Mouse (Mus musculus) adrenal gland, postnatal 14 days (tissue): Measurements from ENCODE around the gene Hsd17b11. TPM values are rescaled to one million over a fixed set of nuclear protein-coding genes. Genes with fewer than 3 reads are reported as not detected.
A peak's percentile ranks its signal among the peaks of the same experiment; 100 is the strongest.

ENCODE experiments used
- DNase-seq: peaks from one replicate; pipeline ENCODE4 v3.0.0; 2021; ENCODE audit warnings: mixed read lengths
- long read RNA-seq, 2 experiments: library from polyadenylated mRNA; stranded (forward); transcript quantifications; one replicate each; pipeline ENCODE4 v2.0.0; 2021
- total RNA-seq: library from RNA; stranded (reverse); gene quantifications from 2 replicates; pipeline ENCODE4 v1.2.3, GENCODE M21; 2021

Hsd17b11 gene
- total RNA-seq: 51.0 and 60.5 TPM in 2 replicates
- long read RNA-seq, experiment 1, partial matches to known transcripts: 4 of 4 reads
- long read RNA-seq, experiment 1, other reads (novel, unspliced or antisense): 0 of 4 reads
- long read RNA-seq, experiment 2, partial matches to known transcripts: 4 of 5 reads
- long read RNA-seq, experiment 2, other reads (novel, unspliced or antisense): 0 of 5 reads

GRCm38 (mm10) chr5:104021597-104022378 is at the start of gene Hsd17b11:
TSS of gene Hsd17b11 (minus strand) at chr5:104021919.
- DNase-seq: peak; percentile 93

GRCm38 (mm10) chr5:104071048-104071447 is 49.3 kb upstream of the Hsd17b11 start:
- DNase-seq: no peak

DNA sequence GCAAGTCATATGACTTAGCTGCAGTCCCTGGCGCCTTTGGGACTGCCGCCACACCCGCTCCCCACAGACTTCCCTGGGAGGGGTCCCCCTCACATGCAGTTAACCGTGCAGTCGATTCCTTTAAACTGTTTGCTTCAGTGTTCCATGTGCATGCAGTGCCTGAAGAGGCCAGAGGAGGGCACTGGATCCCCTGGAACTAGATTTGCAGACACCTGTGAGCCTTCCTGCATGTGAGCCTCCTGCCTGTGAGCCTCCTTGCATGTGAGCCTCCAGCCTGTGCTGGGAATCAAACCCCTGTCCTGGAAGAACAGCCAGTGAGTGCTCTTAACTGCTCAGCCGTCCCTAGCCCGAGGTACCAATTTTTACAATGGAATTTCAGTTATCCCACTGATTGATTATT is 47.0 kb upstream of the Hsd17b11 start:
- peak; percentile 36 for DNase-seq

- DNase-seq: no peak
Observed at GRCm38 (mm10) chr5:104062773-104063551, 41.2 kb upstream of the Hsd17b11 start.

DNA sequence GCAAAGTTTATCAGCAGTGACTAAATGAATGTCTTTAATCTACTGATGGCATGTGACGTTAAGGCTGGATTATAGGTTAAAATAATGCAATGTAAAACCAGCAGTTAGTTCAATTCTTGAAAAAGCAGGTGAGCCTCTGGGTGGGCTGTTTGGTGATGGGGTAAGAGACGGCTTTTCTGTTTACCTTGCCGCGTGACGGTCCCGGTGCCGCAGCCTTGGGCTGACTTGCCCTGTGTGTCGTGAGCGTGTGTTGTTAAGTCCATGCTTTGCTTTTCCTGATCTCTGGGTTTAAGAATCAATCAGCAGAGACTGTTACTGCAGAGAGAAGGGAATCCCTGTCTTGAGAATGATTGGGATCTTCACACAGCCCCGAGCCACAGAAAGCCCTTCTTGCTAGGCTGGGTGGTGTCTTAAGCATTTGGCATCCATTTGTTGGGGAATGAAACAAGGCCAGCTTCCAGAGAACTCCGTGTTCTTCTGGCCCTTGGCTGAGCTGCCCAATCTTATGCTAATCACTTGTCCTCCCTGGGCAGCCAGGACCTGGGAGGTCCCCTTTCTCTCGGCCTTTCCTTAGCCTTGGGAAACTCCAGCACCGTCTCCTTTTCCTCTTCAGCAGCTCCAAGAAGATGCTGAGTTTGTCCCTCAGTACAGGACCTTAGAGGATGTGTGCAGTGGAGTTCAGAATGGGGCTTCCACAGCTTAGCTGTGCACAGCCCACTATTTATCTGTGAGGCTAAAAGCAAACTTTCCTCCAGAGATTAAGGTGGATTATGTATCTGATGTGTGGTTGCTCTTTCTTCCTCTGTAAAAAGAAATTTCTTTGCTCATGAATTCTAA is 40.4 kb upstream of the Hsd17b11 start:
- no peak for DNase-seq

- no peak for DNase-seq
Observed at GRCm38 (mm10) chr5:104060429-104060828, 38.7 kb upstream of the Hsd17b11 start.

DNA sequence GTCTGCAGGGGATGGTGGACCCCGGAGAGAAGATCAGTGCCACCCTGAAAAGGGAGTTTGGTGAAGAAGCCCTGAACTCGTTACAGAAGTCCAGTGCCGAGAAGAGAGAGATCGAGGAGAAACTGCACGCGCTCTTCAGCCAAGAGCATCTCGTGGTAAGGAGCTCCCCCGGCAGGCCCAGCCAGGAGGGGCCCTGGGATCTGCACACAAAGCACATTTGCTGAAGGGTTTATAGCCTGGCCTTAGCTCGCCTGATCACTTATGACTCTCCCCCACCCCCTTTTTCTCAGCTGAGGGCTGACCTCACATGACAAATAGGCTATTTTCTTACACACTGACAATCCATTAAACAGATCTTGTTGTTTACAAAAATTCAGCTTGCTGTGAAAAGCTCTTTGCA is 37.9 kb upstream of the Hsd17b11 start:
- DNase-seq: no peak

DNA sequence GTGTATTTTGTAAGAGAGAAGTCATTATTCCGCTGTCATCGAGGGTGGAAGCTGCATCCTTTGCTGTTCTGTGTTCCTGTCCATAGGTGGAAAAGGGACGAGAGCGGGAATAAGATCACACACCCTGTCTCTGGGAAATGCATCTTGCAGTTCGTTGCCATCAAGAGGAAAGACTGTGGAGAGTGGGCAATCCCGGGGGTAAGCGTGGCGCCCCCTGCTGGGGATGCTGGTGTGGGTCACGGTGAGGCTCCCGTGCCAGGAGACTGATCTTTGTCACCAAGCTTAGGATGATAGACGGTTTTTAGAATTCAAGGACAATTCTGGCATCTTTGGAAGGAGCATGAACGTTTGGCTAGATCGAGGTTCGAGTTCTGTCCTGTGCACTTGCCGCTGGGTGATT is 36.3 kb upstream of the Hsd17b11 start:
- peak; percentile 82 for DNase-seq

- no peak for DNase-seq
Observed at GRCm38 (mm10) chr5:104056295-104056694, 34.6 kb upstream of the Hsd17b11 start.

GRCm38 (mm10) chr5:104055816-104056215 is 34.1 kb upstream of the Hsd17b11 start:
- DNase-seq: no peak

- no peak for DNase-seq
Observed at GRCm38 (mm10) chr5:104054938-104055337, 33.2 kb upstream of the Hsd17b11 start.

DNA sequence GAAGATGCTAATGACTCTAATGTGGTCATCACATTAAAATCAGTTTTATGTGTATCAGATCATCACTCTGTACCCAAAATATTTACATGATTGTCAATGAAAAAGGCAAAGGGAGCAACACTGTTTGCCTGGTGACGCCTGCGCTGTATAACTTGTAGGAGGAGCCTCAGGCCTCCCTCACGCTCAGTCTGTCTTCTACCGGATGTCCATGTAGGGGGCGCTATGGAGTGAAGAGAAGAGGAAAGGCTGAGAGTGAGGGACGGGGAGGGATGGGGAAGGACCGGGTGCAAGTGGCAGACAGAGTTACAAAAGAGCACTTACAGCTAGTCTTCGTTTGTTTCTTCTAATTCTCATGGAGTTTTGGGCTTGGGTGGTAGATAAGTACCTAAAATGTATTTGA is 31.2 kb upstream of the Hsd17b11 start:
- peak; percentile 54 for DNase-seq

DNA sequence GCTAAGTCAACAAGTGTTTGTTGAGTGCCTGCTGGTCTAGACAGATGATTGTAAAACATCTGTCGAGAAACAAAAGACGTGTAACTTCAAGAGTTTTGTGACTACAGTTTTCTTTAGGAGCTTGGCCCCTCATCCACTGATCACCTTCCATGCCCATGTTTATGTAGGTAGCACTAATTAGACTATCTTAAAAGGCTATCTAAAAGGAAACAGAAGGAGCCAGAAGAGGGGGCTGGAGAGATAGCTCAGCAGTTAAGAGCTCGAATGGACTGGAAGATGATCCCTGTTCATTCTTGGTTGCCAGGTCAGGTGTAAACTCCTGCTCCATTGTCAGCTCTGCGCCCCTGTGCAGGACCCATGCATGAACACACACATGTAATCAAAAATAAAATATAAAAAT is 26.4 kb upstream of the Hsd17b11 start:
- no peak for DNase-seq

DNA sequence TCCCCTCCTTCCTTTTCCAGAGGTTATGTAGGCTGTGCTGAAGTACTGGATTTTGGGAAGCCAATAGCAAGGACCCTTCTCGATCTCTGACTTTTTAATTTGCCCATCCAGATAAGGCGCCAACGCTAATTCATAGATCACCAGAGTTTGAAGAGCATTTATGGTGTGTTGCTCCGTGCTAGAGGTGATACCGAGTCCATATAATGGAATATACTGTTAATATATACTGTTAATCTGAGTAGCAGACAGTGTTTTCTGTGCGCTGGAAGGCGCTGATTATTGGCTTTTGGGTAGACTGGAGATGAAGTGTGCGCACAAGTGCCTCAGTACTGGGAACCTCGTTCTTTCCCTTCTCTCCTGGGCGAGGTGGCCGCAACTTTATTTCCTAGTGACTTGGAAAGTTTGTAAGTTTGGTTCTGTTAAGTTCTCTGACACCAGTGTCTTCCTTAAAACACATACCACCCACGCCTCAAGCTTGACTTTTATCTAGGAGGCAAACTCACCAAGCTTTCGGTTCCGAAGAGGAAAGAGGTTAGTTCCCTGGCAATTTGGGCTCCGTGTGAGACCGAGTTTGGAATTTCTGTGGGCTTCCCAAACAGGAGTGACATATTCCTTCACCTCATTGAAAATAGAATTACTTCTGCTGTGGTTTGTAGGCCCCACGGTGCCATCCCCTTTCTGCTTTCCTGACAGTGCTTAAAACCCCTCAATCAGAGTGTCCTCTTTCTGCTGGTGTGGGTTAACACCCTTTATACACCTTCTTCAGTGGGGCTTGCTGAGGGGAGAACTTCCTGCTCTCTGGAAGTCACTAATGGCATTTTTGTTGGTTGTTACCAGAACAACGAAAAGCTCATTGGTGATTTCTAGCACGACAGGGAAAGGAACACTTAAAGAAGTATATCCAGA is 25.7 kb upstream of the Hsd17b11 start:
- peak; percentile 11 for DNase-seq

GRCm38 (mm10) chr5:104046256-104047199 is 24.8 kb upstream of the Hsd17b11 start, which contains the start of gene Nudt9:
TSS of gene Nudt9 (plus strand) at chr5:104046306.
- DNase-seq: peak; percentile 99

DNA sequence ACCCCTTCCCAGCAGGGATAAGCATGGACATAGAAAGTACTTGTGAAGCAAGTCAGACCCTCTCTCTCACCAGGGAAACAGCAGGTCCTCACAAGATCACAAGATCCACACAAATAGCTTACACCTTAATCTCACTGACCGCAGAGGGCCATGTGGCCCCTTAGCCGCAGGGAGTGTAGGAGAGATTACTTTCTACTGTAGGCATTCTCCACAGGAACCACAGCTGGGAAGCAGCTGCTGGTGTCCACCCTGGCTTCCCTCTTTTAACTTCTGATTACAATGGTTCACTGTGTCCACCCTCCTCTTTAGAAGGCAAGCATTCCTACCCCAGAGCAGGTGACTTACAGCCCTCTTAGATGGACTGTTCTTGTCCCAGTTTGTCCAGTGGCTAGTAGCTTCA is 22.0 kb upstream of the Hsd17b11 start:
- DNase-seq: no peak

DNA sequence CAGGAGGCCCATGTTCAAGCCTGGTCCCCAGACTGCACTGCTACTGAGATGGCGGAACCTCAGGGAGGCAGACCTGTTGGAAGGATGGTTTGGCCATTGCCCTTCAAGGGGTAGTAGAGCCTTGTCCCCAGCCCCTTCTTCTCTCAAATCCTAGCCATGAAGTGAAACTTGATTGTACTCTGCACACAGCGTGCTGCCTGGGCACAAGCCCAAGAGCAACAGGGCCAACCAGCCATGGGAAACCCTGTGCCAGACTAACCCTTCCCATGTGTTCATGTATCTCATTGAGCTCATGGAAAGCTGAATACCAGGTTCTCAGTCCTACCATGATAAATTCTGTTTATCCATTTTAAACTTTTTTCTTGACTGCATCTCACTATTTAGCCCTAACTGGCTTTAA is 21.2 kb upstream of the Hsd17b11 start:
- peak; percentile 32 for DNase-seq

DNA sequence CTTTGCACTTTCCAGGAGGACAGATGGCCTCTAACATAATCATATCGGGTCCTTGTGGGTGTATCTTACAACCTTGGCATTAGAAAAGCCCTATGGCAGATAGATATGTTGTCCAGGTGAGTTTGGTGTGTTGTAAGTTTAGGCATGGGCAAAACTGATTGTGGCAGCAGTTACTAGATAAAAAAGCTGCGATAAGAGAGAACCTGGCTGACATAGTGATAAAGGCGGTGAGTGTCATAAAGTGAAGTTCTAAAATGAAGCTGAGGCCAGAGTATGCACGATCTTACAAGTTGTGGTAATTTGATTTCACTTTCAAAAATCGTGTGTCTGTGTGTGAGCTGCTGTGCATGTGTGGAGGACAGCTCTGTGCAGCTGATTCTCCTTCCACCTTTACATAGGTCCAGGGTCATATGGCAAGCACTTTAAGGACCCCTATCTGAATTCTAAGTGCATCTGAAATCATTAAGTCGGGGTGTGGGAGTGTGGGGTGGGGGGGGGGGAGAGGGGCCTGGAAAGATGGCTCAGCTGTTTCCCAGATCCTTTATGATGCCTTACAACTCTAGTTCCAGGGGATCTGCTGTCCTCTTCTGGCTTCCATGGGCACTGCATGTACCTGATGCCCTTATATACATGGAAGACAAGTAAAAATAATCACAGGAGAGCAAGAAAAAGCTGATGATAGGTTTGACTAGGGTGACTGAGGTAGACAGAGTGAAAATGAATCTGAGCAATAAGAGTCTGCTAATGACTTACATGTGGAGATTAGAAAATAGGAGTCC is 17.6 kb upstream of the Hsd17b11 start:
- DNase-seq: peak; percentile 56

DNA sequence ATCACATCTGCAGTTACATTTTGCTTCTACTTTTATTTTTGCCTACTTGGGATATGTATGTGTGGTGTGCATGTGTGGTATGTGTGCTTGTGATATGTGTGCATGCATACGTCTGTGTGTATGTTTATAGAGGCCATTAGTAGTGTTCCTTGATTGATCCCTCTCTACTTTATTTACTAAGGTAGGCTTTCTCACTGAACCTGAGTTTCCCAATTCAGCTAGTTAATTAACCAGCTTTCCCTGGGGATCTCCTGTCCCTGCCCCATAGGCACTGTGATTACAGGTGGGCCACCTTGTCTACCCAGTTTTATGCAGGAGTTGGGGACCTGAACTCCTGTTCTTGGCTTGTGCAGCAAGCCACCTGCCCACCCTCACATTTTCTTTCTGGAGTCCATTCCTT is 15.0 kb upstream of the Hsd17b11 start:
- DNase-seq: no peak
